Mouse (Mus musculus) CH12F3 (cell line): Measurements from ENCODE around the gene Hmgn5.

ENCODE experiments used
- in situ Hi-C: fragments of 300-500 bp; cut with MboI; formaldehyde crosslinking; loops from 2 replicates; pipeline ENCODE4 v1.14.3; 2020; ENCODE audit warnings: low sequenced_read_pairs

Gene Hmgn5

GRCm38 (mm10) chrX:109013283-109013682 lies at the start of gene Hmgn5:
Gene Hmgn5 (minus strand): TSS chrX:109013404.
- in situ Hi-C loops = no loop called here

- in situ Hi-C loops = no loop called here
Observed at GRCm38 (mm10) chrX:109047773-109048172, 34.6 kb upstream of the Hmgn5 start.

- in situ Hi-C loops = no loop called here
Observed at GRCm38 (mm10) chrX:109026224-109026623, 13.0 kb upstream of the Hmgn5 start.

GRCm38 (mm10) chrX:109020858-109021257 lies 7.7 kb upstream of the Hmgn5 start:
- in situ Hi-C loops = no loop called here

GRCm38 (mm10) chrX:109014166-109014565 lies 962 bp upstream of the Hmgn5 start:
- in situ Hi-C loops = no loop called here

- in situ Hi-C loops = no loop called here
Observed at GRCm38 (mm10) chrX:109013686-109014085, 482 bp upstream of the Hmgn5 start.

- in situ Hi-C loops = no loop called here
Observed at GRCm38 (mm10) chrX:109012371-109013031, 703 bp downstream of the Hmgn5 start.

GRCm38 (mm10) chrX:109011611-109012185 lies 1.5 kb downstream of the Hmgn5 start:
- in situ Hi-C loops = no loop called here

GRCm38 (mm10) chrX:109001277-109001676 lies 11.9 kb downstream of the Hmgn5 start:
- in situ Hi-C loops = no loop called here
